Mouse (Mus musculus) kidney, adult 2 months (tissue): Measurements from ENCODE around the gene Rybp.

Source experiments
- CTCF ChIP-seq: fragments of 200-500 bp; conservative IDR thresholded peaks from 2 replicates; pipeline ENCODE4 v1.5.1; 2011; ENCODE audit warnings: low read depth, mild to moderate bottlenecking, control low read depth, low read length, moderate library complexity, mixed read lengths; ENCODE audit not compliant: insufficient read depth, insufficient read length
- POLR2A ChIP-seq: fragments of 200-500 bp; IDR thresholded peaks from one replicate; pipeline ENCODE4 v1.6.1; 2011; ENCODE audit warnings: low read depth, low read length, control low read depth

- TF ChIP-seq CTCF = no peak
- TF ChIP-seq POLR2A = no peak
These were observed 76.8 kb downstream of the Rybp start for GRCm38 (mm10) chr6:100210517-100210916.
